Mouse (Mus musculus): ENCODE measurements at regions not wholly inside any gene's neighbourhood (a gene's known extent, or its start where the extent isn't known, plus 50 kb on each side); places are given as distances from the start of the nearest gene placed in this dataset.

DNA sequence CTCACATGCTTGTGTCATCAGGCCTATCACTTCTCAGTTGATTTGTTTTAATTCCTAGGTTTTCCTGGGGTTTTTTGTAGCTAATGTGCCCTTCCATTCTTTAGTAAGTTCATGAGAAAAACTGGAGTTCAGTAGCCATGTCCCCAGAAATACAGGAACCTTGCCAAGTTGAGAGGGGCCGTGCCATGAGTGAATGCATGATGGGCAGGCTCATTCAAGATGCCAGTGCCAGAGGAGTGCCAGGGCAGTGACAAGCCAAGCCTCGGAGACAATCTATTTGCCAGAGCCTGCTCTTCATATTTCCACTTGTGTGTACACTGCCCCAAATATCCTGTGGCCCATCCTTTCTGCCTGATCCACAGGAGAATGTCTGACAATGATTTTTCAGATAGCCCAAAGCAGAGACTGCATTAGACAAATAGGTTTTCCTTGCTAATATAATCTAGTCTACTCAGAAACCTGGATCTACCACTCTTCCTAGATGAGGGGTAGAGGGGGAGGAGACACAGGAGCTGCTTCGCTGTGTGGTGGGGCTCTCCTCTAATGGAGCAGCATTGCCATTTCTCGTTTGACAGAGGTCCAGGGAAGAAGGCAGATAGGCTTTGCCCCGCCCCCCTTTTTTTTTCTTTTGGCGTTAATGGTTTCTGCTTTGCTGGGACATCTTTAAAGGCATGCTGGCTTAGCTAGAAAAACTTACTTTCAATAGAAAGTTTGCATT lies 569.5 kb upstream of the Arid1b start:
- no peak for DNase-seq (ENCODE audit: low read depth, low spot score)

DNA sequence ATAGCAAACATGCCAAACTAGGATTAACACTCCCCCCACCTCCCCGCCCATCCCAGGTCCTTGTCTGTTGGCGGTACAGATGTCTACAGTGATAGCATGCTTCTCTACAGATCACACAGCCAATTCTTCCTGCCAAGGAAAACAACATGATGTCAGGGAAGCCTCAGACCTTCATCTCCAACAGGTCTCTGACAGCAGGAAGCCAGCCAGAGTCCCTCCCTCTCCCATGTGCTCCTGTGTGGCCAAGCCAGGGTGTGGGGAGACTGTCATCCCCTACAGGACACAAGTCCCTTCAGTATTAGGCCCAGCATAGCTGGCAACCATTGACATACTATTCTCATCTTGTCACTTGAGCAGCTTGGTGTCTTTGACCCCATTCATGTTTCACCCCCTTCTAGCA lies 568.8 kb upstream of the Arid1b start:
- no peak for DNase-seq (ENCODE audit: low read depth, low spot score)

DNA sequence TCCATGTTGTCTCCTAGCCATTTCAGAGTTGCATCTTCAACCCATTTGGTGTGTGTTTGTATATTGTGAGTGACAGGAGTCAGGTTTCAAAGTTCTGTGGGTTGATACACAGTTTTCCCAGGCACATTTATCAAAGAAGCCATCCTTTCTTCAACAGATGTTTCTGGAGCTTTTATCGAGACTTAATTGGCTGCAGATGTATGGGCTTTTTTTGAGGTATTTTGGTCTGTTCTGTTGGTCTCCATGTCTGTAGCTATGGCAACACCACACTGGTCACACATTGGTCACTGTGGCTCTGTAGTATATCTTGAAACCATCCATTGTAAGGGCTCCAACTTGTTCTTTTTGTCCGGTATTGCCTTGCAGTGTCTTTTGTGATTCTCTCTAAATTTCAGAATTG lies 565.1 kb upstream of the Arid1b start:
- DNase-seq (ENCODE audit: low read depth, low spot score): no peak

DNA sequence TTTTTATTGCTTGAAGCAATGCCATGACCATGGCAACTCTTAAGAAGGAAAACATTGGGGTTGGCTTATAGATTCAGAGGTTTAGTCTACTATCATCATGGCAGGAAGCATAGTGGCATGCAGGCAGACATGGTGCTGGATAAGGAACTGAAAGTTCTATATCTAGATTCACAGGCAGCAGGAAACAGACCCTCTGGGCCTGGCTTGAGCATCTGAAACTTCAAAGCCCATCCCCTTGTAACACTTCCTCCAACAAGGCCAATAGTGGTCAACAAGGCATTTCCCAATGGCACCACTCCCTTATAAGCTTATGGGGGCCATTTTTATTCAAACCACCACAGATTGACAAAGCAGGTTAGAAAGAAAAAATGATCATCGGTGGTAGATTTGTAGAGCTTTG lies 548.5 kb upstream of the Arid1b start:
- no peak for DNase-seq (ENCODE audit: low read depth, low spot score)

DNA sequence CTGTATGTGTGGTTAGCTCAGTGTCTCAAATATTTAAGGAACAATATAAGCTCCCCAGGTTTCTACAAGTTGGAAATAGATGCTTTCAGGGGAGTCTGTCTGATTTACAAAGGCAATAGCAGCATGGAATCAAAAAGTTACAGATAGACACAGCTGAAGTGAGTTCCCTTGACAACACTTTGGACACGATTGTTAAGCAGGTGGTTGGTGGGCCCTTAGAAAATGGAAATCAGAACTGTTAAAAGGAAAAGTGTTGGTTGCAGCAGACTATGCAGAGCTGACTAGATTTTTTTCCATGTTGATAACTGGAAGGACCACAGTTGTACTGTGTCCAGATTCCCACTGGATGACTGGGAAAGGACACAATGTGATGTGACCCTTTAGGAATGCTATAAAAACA lies 536.6 kb upstream of the Arid1b start:
- no peak for DNase-seq (ENCODE audit: low read depth, low spot score)

DNA sequence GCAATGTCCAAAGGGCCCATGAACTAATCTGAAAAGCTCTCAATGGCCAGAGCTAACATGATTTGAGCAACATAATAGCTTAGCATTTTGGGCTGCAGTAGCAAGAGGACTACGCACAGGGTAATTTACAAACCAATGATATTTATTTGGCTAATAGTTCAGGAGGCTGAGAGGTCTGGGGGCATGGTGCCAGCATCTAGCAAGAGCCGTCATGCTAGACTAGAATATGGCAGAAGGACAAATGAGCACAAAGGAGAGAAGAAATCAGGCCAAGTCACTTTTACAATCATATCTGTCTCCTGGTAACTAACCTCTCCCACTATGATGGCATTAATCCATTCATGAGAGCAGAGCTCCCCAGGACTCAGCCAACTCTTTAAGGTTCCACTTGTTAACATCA lies 532.6 kb upstream of the Arid1b start:
- no peak for DNase-seq (ENCODE audit: low read depth, low spot score)

DNA sequence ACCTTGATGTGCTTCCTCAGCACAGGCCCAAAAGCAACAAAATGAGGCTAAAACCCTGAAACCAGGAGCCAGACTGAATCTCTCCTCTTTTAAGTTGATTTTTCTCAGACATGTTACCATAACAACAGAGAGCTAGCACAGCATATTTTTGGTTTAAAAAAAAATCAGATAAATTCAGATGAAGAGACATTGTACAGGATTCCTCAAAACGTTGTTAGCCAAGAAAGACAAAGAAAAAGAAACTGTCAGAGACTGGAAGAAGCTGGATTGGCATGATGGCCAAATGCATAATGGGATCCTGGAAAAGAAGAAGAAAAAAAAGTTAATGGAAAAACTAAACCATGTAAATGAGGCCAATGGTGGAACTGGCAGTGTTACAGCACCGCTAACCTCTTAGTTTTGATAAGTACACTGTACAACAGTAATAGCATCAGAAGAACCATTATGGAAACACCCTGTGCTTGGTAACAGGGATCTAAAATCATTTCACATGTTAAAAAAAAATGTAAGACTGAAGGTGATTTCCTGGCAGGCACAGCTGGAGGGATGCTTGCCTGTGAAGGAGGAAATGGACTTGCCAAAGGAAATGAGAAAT lies 529.7 kb upstream of the Arid1b start:
- DNase-seq (ENCODE audit: low read depth, low spot score): no peak

DNA sequence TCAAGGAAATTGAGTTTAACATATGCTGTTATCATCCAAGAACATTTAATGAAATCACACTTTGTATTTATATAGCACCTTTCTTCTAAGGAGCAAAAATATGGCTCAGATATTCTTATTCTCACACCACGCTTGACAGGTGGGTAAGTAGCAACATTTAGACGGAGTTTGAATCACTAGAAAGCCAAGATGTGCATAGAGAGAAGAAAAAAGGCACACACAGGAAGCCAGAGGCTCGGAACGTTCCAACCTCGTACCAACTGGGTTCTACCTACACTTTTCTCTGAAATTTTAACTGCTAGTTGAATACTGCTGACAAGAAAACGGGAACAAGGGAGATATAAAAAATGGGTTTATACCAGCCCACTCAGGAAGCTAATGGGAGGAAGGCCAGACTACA lies 528.4 kb upstream of the Arid1b start:
- no peak for DNase-seq (ENCODE audit: low read depth, low spot score)

DNA sequence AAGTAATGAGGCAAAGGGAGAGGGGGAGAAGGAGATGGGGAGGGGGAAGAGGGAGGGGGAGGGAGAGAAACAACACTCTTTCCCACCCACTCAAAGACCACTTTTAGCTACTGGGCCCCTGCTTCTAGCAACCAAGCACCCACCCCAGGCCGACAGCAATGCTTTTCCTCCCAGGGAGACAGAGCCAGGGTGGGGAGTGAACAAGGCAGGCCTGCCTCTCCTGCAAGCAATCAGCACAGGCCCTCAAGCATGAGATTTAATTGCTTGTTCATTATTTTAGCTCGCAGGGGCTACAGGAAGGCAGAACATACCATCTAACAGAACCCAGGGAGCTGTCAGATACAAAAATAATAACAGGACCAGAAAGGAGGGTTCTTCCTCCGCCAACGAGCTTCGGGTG lies 521.7 kb upstream of the Arid1b start:
- DNase-seq (ENCODE audit: low read depth, low spot score): no peak

DNA sequence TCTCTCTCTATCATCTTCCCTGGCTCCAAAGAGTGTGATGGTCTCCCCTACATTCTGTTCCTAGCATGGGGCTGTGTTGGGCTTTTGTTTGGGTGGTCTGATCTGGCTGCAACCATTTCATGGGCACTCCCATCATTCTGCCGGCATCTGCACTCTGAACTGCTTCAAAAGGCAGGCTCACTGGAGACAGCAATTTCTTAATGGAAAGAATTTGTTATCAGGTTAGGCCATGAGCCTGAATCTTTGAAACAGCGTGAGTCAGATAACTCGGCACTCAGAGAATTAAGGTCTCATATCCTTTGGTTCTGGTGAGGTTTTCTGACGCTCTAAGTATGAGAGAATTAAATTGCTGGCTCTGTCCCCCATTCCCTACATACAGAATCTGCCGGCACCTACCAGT lies 519.8 kb upstream of the Arid1b start:
- DNase-seq (ENCODE audit: low read depth, low spot score): no peak

DNA sequence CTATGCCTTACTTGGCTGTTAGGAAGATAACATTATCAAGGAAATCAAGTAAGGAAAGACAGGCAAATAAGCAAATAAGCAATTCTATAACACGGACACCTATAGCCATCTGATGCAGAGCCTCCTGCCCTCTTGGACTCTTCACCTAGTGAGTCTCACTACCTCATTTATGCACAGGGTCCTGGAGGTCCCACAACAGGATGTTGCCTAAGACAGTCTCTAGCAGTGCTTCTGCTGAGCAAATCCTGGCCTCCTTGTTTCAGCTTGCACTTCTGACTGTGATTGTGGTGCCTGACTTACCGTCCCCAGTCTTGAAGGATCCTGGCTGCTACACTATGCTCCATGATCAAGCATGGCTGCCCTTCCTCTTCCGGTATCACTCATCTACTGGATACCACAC lies 518.5 kb upstream of the Arid1b start:
- DNase-seq (ENCODE audit: low read depth, low spot score): no peak

DNA sequence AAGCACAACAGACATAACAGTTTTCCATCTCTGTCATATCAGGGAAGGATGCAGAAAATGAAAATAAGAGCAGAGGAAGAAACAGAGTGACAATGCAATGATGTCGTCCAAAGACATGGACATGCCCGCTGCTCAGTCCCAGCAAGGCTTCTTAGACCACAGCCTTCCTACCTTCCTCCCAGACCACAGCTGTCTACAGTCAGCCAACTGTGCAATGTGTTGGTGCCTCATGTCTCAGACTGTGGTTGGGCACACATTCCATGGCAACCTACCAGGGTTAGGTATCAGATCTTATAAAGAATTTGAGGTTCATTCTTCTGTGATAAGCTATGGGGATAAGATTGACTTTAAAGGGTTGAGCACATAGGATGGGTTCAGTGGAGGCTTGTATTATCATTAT lies 499.7 kb upstream of the Arid1b start:
- DNase-seq (ENCODE audit: low read depth, low spot score): no peak

DNA sequence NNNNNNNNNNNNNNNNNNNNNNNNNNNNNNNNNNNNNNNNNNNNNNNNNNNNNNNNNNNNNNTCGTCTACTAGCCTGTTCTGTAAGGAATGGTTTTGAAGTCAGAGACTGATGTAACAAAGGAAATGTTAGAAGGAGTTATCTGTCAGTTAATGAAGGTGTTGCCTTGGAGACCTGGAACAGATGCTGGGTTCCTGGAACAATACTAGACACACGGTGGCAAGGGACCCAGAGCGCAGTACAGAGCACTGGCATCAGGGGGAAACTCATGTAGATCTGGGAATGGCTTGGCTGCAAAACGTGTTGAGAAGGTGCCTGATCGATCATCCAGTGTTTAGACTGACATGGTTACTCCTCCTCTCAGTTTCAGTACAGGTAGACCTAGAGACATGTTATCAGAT lies 493.6 kb upstream of the Arid1b start:
- DNase-seq (ENCODE audit: low read depth, low spot score): no peak

DNA sequence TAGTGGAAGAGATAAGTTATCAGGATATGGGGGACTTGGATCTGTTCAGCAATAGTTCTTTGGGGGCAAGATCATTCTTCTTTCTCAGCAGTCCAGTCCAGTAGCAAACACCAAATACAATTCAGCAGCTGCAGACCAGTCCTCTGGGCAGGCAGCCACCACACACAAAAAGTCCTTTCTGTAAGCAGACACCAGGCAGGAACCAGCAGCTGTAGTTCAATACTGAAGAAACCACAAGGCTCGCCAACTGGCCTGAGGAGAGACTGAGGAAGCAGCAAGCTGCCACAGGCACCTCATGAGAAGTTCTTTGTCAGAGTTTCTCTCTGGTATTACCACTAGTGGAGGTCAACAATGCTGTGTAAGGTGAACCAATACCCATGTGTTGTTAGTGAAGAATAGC lies 493.1 kb upstream of the Arid1b start:
- DNase-seq (ENCODE audit: low read depth, low spot score): no peak

DNA sequence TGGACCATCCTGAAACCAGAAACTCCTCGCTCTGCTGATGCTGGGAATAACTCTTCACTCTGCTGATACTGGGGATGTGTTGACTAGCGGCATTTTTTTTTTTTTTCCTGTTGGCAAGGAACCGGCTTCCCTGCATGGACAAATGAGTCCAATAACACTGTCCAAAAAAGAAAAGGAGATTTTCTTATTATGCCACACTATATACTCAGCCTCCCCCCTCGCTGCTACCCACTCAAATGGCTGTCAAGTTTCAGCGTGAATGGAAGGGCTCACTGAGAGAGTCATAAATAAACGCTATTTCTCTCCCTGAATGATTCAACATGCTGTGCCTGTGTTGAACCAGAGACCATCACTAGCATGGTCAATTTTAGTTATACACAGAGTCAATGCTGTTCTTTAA lies 489.2 kb upstream of the Arid1b start:
- no peak for DNase-seq (ENCODE audit: low read depth, low spot score)

DNA sequence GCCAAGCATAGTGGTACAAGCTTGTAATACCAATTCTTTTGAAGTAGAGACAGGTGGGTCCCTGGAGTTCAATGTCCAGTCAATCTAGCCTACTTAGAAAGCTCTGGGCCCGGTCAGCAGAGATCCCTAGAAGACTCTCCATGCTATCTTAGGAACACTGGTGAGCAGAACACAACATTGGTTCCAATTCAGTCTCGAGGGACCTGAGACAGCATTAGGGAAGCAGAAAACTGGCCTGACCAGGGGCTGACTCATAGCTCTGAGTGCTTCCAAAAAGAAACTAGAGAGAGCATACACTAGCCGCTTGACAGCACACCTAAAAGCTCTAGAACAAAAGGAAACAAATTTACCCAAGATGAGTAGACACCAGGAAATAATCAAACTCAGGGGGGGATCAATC lies 484.6 kb upstream of the Arid1b start:
- DNase-seq (ENCODE audit: low read depth, low spot score): no peak

DNA sequence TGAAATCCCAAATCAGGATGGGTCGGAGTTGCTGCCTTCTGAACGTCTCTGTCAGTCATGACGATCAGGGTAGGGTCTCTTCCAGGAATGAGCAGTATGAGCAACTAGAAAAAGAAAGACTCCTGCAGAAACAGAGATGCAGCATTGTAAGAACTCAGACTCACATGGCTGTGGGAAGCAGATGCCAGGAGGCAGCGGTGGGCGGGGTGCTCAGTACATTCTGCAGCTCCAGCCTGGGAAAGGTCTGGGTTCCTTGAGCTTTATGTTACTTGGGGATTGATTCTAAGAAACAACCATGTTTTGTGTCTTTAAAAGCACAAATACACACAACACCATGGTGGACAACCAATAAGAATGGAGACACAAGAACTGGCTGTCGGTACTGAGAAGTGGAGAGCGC lies 478.0 kb upstream of the Arid1b start:
- no peak for DNase-seq (ENCODE audit: low read depth, low spot score)

DNA sequence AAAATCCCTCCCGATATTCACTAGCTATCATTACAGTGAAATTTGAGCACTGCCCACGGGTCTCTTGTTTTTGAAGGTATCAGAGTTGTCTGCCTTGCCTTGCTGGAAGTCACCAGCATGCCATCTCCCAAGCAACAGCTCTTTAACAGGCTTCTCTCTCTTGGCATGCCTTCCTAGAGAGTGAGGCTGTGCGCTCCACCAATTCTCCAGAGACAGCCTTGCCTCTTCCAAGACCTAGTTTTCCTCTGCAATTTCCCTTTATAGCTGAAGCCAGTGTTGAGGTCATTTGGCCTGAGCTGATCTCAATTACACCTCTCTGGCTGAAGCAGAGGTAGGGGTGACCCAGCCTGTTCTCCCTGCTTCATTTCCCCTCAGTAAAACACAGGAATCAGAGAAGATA lies 477.3 kb upstream of the Arid1b start:
- no peak for DNase-seq (ENCODE audit: low read depth, low spot score)

DNA sequence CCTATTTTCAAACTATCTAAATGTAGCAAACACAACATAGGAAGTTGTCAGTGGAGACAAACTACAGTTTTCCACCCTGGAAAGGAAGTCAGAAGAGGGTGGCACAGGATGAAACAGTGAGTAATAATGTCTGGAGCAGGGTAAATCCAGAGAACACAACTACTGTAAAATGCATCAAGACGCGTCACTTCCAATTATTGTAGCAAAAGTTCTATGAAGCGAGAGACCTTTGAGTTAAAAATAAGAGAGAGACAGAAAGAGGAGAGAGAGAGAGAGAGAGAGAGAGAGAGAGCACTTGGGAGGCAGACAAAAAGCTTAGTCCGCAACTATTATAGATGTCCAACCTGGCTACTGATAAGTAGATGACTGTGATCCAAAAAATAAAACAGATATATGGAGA lies 473.1 kb upstream of the Arid1b start:
- DNase-seq (ENCODE audit: low read depth, low spot score): no peak

DNA sequence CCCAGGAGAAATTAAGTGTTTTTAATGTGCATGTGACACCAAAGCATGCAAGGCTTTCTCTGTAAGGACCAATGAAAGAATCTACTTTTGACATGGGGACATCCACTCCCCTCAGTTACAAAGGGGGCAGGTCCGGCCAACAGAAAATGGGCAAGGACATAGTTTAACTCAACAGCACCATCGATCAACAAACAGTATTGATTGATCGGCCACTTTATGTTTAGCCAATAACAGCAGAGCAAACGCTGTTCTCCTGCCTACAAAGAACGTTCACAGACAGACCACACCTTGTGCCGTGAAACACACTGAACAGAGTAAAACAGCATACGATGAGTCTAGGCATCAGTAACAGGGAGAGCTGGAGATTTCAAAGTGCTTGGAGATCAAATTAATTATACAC lies 467.7 kb upstream of the Arid1b start:
- no peak for DNase-seq (ENCODE audit: low read depth, low spot score)

DNA sequence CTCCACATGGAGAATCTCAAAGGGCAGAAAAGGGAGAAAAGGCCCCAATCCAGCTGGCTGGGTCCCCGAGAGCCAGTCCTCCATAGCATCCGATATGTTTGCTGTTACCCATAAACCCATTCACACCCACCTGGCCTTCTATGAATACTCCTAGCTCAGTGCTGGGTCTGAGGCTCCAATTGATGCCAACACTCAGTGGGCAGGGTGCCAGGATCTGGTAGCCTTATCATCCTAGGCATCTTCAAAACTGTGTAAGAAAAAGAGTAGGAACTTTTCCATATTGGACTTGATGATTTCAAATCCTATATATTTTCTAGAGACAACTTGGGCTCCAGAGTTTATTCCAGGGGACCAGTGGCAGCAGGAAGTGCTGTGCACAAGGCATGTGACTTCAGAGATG lies 462.0 kb upstream of the Arid1b start:
- no peak for DNase-seq (ENCODE audit: low read depth, low spot score)

DNA sequence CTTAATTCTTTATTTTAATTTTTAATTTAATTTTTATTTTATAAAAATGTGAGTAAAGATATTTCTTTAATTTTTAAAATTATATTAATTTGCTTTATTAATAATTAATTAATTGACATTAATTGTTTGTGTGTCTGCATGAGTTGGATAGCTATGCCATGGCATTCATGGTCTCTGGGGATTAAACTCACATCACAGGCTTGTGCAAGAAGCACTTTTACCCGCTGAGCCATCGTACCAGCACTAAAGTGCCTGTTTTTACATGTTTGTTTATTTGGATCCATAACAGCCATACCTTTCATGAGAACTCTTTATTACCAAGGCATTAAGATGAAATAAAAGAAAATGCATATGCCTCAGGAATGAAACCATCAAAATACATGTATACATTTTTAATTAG lies 453.7 kb upstream of the Arid1b start:
- no peak for DNase-seq (ENCODE audit: low read depth, low spot score)

DNA sequence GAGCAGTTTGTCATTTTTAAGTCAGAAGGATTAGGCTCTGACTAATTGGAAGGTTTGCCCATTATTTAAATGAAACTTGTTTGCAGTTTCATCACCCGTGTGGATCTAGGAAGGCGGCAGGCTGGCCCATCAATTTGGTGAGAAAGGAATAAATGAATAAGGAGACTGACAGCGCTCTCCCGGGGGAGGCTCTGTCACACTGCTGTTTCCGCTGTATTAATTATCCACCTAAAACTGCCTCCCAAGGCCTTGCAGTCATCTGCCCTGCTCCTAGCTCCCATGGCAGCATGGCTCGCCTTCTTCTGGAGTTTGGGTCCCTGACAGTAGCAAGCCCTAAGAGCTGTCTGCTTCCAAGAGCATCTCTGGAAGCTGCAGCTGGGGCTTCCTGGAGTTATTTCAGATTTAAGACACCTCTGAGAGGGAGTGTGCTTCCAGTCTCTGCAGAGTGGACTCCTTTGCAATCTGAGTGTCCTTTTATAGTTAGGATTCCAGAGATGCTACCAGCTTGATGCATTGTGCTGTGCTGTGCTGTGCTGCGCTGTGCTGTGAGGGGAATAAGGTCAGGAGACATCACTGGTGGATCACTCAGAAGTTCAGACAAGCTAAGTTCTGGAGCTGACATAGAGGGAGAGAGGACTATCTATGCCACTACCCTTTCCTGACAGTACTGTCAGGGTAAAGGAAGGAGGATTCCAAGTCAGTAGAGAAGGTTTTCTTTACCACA lies 452.9 kb upstream of the Arid1b start:
- DNase-seq (ENCODE audit: low read depth, low spot score): no peak

Data from retina, adult 2 months (tissue).